Mouse (Mus musculus): ENCODE results near the gene Prg4. TPM values are rescaled to one million over a fixed set of nuclear protein-coding genes. Genes with fewer than 3 reads are reported as not detected.

Gene Prg4
- under 1 TPM in 1 of 2 experiments, not detected in 1; 0.67 TPM for total RNA-seq (2023)

DNA sequence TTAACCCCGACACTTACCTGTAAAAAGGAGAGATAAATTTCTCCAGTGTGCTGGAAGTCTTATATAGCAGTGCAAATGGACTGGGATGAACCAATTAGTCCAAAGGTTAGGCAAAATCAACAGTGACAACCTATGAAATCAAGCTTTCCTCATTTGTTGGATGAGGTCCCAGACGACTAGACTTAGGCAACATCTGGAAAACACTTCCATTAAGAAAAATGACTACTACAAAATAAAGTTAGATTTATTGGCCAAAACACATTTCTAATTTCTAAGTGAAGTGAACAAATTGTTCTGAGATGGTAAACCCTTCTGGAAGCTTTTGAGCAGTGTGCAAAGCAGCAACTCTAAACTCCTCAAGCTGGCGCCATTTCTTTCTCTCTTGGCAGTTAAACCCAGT is at the start of gene Prg4:
TSS of gene Prg4 (minus strand) at position 34 of the 400 bp plus-strand sequence.

Other genes starting within 250 kb of the Prg4 start
- gene Pdc, start 146.7 kb downstream of the Prg4 start, total RNA-seq (2023), result not detected
- 100 to 1,000 TPM; 168 to 196 TPM for gene Tpr, start 73.3 kb downstream of the Prg4 start, total RNA-seq (2023)
- gene Odr4, start 73.1 kb downstream of the Prg4 start, total RNA-seq (2023), result 10 to 100 TPM; 21.7 to 25.9 TPM

All from neutrophil, adult 59 days (primary cell).